Mouse (Mus musculus): Measurements from ENCODE around the gene Stk4. TPM values are rescaled to one million over a fixed set of nuclear protein-coding genes. Genes with fewer than 3 reads are reported as not detected.

The Stk4 gene
- polyA plus RNA-seq, 1 experiment from 2014 or later: 15.4 TPM

- H3K9me3 ChIP-seq (replicated peaks): no peaks in the 10 kb centered on the region
Measured at GRCm38 (mm10) chr2:164180124-164180523, 110.0 kb downstream of the Stk4 start.

DNA sequence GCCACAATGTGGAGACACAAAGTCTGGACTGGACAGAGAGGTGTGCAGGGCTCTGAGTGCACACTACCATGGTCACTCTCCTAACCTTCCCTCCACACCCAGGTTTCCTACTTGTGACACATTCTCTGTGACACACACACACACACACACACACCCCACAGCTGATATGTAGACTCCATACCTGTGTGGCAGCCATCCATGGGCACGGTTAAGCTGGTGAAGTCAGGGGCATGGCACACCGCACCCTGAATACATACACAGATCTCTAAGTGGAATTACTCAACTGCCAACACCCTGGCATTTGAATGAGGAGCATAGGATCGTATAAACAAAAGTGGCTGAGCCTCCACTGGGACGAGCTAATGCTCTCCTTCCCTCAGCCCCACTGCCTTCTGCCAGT, 110.6 kb downstream of the Stk4 start:
- Histone ChIP-seq H3K4me3 (replicated peaks) (no peak overlapping the region), H3K9me3 (replicated peaks) (no peaks in the 10 kb centered on the region), H3K27ac (replicated peaks) (no peak overlapping the region), H3K36me3 (no peaks in the 10 kb centered on the region), H3K27me3 (replicated peaks) (no peaks in the 10 kb centered on the region), H3K9ac (replicated peaks) (no peak overlapping the region), H3K4me2 (no peak overlapping the region), H3K4me1 (no peaks in the 10 kb centered on the region)
- WGBS: 88% methylated on average over 4 of the region's 4 CpGs
- ATAC-seq (ENCODE audit: low FRiP score): no peak

More at GRCm38 (mm10) chr2:164180124-164180523, 110.0 kb downstream of the Stk4 start:
- Histone ChIP-seq H3K4me3 (replicated peaks) (no peak overlapping the region), H3K4me1 (no peaks in the 10 kb centered on the region), H3K36me3 (no peaks in the 10 kb centered on the region), H3K27me3 (replicated peaks) (no peaks in the 10 kb centered on the region), H3K4me2 (no peak overlapping the region), H3K9ac (replicated peaks) (no peak overlapping the region), H3K27ac (replicated peaks) (no peak overlapping the region)
- 41% methylated on average over 3 of the region's 3 CpGs for WGBS
- no peak for ATAC-seq (ENCODE audit: low FRiP score)

DNA sequence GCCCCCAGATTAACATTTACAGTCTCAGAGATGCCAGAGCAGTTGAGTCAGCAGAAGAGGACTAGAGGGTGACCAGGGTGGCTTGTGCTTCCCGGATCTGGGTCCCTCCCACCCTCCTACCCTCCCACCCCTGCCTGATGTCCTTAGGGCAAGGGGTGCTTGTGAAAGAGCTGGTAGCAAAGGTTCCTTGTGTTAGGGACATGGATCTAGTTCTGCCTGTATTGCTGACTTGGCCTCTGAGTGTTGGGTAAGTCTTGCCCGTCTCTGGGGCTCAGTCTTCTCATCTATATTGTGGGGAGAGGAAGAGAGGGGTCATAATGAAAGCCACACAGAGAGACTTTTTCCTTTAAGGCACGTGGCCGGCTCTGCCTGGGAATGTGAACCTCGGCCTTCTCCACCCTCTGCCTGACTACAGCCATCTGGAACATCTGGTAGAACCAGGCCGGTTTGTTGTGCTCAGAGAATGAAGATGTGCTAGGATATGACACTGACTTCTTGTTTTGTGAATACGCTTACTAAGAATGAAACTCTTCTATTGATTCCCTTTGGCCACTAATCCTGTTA, 112.7 kb downstream of the Stk4 start, which contains the start of gene Wfdc5:
TSS of gene Wfdc5 (minus strand) at position 51 of the 564 bp plus-strand sequence.
- H3K9me3 ChIP-seq (replicated peaks): no peaks in the 10 kb centered on the region
- H3K27me3 ChIP-seq (replicated peaks): no peaks in the 10 kb centered on the region
- H3K27ac ChIP-seq (replicated peaks): no peak within 1 kb of the TSS
- 88% methylated on average over 7 of the region's 7 CpGs for WGBS
- H3K4me1 ChIP-seq: no peaks in the 10 kb centered on the region
- no peak within 1 kb of the TSS for H3K9ac ChIP-seq (replicated peaks)
- H3K36me3 ChIP-seq: no peaks in the 10 kb centered on the region
- ATAC-seq (ENCODE audit: low FRiP score): no peak
- H3K4me3 ChIP-seq (replicated peaks): no peak within 1 kb of the TSS
- no peak within 1 kb of the TSS for H3K4me2 ChIP-seq

DNA sequence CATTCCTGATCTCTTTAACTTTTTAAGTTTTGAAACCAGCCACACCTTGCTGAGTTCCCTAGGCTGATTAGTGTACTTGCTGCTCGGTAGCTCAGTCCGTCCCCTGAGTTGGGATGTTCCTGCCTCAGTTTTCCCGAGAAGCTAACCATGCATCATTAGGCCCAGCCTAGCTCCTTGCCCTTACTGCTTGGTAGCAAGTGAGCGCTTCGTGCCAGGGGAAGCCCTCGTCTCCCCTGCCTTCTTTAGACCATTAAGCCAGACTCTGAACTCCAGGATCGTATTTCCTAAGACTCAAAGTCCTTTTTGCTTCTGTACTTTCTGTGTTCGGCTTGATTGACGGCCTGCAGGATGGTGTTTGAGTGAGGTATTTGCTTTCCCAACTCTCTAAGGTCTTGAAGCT, 113.2 kb downstream of the Stk4 start:
- H3K9me3 ChIP-seq (replicated peaks): no peaks in the 10 kb centered on the region
- 76% methylated on average over 9 of the region's 9 CpGs for WGBS
- ATAC-seq (ENCODE audit: low FRiP score): no peak

GRCm38 (mm10) chr2:164184145-164184719, 114.1 kb downstream of the Stk4 start:
- Histone ChIP-seq H3K4me2 (no peak overlapping the region), H3K9me3 (replicated peaks) (no peaks in the 10 kb centered on the region)
- ATAC-seq (ENCODE audit: low FRiP score): no peak

More for the DNA sequence above, 113.2 kb downstream of the Stk4 start:
- Histone ChIP-seq H3K27ac (replicated peaks) (no peak overlapping the region), H3K9ac (replicated peaks) (no peak overlapping the region), H3K4me3 (replicated peaks) (no peak overlapping the region), H3K4me2 (no peak overlapping the region), H3K4me1 (no peaks in the 10 kb centered on the region), H3K27me3 (replicated peaks) (no peaks in the 10 kb centered on the region), H3K36me3 (no peaks in the 10 kb centered on the region)

GRCm38 (mm10) chr2:164188722-164189121, 118.6 kb downstream of the Stk4 start:
- no peak for ATAC-seq (ENCODE audit: low FRiP score)
- Histone ChIP-seq H3K9ac (replicated peaks) (no peak overlapping the region), H3K36me3 (no peaks in the 10 kb centered on the region), H3K27me3 (replicated peaks) (no peaks in the 10 kb centered on the region), H3K27ac (replicated peaks) (no peak overlapping the region), H3K4me2 (no peak overlapping the region), H3K4me3 (replicated peaks) (no peak overlapping the region), H3K4me1 (no peaks in the 10 kb centered on the region), H3K9me3 (replicated peaks) (no peaks in the 10 kb centered on the region)
- WGBS: 32% methylated on average over 5 of the region's 5 CpGs

More at GRCm38 (mm10) chr2:164184145-164184719, 114.1 kb downstream of the Stk4 start:
- H3K4me3 ChIP-seq (replicated peaks): no peak overlapping the region
- H3K9ac ChIP-seq (replicated peaks): no peak overlapping the region
- WGBS: 52% methylated on average over 9 of the region's 9 CpGs
- H3K27ac ChIP-seq (replicated peaks): no peak overlapping the region
- H3K36me3 ChIP-seq: no peaks in the 10 kb centered on the region
- no peaks in the 10 kb centered on the region for H3K4me1 ChIP-seq
- no peaks in the 10 kb centered on the region for H3K27me3 ChIP-seq (replicated peaks)

DNA sequence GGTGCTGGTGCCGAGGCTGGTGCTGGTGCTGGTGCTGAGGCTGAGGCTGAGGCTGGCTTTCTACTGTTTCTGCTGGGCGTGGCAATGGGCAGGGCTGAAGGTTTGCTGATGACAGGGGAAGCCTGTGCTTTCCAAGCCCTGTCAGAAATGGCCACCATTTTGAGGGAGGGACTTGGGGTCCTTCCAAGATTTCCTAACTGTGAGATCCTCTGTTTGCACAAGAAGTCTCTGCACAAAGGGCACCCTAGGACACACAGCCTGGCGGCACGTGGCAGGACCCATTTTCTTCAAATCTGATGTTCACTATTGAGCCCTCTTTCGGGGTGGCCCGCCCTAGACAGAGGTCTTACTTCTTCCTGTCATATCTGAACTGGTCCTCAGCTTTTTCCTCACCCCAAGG, 120.5 kb downstream of the Stk4 start, which contains the start of gene Wfdc12:
TSS of gene Wfdc12 (minus strand) at position 33 of the 400 bp plus-strand sequence.
- H3K9me3 ChIP-seq (replicated peaks): no peaks in the 10 kb centered on the region
- H3K36me3 ChIP-seq: no peaks in the 10 kb centered on the region
- H3K27ac ChIP-seq (replicated peaks): no peak within 1 kb of the TSS
- H3K4me2 ChIP-seq: no peak within 1 kb of the TSS
- ATAC-seq (ENCODE audit: low FRiP score): no peak
- no peaks in the 10 kb centered on the region for H3K4me1 ChIP-seq
- no peak within 1 kb of the TSS for H3K9ac ChIP-seq (replicated peaks)
- WGBS: 90% methylated on average over 6 of the region's 6 CpGs
- no peaks in the 10 kb centered on the region for H3K27me3 ChIP-seq (replicated peaks)
- no peak within 1 kb of the TSS for H3K4me3 ChIP-seq (replicated peaks)

DNA sequence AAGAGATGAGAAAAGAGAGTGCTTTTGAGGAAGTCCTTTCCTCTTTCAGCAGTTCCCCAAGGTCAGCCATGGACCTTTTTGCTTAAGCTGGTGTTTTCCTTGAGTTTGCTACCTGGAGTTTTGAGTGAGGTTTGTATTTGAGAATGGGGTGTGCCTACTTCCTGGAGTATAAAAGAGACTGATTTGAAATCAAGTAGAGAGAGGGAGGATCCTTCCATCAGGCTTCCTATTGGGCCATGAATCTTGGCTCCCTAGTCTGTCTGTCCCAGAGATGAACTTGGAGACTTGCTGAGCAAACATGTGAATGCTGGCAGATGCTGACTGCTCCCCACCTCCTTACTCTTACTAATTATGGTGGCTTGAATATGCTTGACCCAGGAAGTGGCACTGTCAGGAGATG, 122.2 kb downstream of the Stk4 start:
- Histone ChIP-seq H3K4me3 (replicated peaks) (no peak overlapping the region), H3K4me1 (no peaks in the 10 kb centered on the region), H3K36me3 (no peaks in the 10 kb centered on the region), H3K9ac (replicated peaks) (no peak overlapping the region), H3K9me3 (replicated peaks) (no peaks in the 10 kb centered on the region), H3K4me2 (no peak overlapping the region), H3K27ac (replicated peaks) (no peak overlapping the region), H3K27me3 (replicated peaks) (no peaks in the 10 kb centered on the region)
- no peak for ATAC-seq (ENCODE audit: low FRiP score)

DNA sequence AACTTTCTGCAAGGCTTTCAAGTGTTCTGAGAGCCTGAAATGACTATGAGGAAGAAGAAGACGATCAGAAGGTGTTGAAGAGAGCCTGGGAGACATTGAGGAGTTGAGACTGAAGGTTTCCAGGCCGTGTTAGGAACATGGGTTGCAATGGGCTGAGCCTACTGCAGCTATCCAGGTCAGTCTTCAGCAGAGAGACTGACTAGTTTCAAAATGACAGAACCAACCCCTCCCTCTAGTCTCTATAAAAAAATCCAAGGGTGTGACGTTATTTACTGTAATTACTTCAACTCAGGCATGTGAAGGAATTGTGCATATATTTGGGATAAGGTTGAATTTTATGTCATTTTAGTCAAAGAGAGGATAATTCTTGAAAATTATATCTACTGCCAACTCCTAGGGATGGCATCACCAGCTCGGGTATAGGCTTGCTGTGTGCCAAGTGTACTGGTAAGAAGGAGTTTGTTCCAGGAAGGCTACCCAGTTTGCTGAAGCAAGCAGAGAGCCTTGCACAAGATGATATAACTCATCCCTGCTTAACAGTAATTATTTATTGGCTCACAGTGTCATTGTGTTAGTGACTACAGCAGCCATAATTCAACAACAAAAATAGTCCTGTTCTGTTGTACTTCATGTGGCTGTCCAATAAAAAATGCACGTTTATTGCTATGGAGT, 125.0 kb downstream of the Stk4 start:
- no peak for ATAC-seq (ENCODE audit: low FRiP score)
- H3K27ac ChIP-seq (replicated peaks): no peak overlapping the region
- no peak overlapping the region for H3K4me2 ChIP-seq
- 78% methylated on average over 5 of the region's 5 CpGs for WGBS
- no peak overlapping the region for H3K9ac ChIP-seq (replicated peaks)
- no peaks in the 10 kb centered on the region for H3K4me1 ChIP-seq
- no peak overlapping the region for H3K4me3 ChIP-seq (replicated peaks)
- no peaks in the 10 kb centered on the region for H3K27me3 ChIP-seq (replicated peaks)
- no peaks in the 10 kb centered on the region for H3K9me3 ChIP-seq (replicated peaks)
- no peaks in the 10 kb centered on the region for H3K36me3 ChIP-seq

DNA sequence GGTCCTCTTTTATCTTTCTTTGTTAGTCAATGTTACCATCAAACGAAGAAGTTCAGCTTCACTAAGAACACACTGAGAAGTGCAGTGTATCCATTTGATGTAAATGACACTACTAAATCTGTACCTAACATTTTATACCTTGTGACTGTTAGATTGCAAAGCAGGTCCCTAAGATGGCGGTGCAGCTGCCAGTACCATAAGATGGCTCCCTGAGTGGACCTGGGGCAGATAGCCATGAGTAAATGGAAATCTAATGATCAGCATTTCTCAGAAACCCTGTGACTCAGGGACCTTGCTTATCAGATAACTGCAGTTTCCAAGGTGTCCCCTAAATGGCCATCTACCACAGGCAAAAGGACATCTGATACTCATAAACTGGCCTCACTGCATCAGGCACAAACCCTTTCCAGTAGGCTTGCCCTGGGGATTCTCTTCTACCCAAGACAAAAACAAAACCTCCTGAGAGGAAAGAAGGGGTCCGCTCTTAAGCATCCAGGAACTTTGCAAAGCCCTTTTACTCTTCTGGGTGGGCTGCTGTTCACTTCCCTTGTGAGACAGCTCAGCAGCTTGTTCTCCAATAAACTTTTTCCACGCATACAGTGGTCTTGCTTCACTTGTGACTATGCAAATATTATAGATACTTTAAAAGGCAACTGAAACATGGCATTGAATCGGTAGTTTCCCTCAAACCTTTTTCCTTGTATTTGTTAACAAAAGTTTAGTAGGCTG, 126.0 kb downstream of the Stk4 start:
- Histone ChIP-seq H3K9me3 (replicated peaks) (no peaks in the 10 kb centered on the region), H3K4me3 (replicated peaks) (no peak overlapping the region), H3K27me3 (replicated peaks) (no peaks in the 10 kb centered on the region), H3K27ac (replicated peaks) (no peak overlapping the region), H3K4me1 (no peaks in the 10 kb centered on the region), H3K9ac (replicated peaks) (no peak overlapping the region), H3K36me3 (no peaks in the 10 kb centered on the region), H3K4me2 (no peak overlapping the region)
- WGBS: 92% methylated on average over 5 of the region's 5 CpGs
- ATAC-seq (ENCODE audit: low FRiP score): no peak

GRCm38 (mm10) chr2:164196700-164196990, 126.5 kb downstream of the Stk4 start:
- H3K4me2 ChIP-seq: no peak overlapping the region
- H3K27me3 ChIP-seq (replicated peaks): no peaks in the 10 kb centered on the region
- ATAC-seq (ENCODE audit: low FRiP score): no peak
- WGBS: 88% methylated on average over 5 of the region's 5 CpGs
- H3K27ac ChIP-seq (replicated peaks): no peak overlapping the region
- no peaks in the 10 kb centered on the region for H3K36me3 ChIP-seq
- H3K9ac ChIP-seq (replicated peaks): no peak overlapping the region
- H3K4me3 ChIP-seq (replicated peaks): no peak overlapping the region
- no peaks in the 10 kb centered on the region for H3K4me1 ChIP-seq
- H3K9me3 ChIP-seq (replicated peaks): no peaks in the 10 kb centered on the region
